Mouse (Mus musculus) R1 (cell line): ENCODE data around the gene Zmym2.

Experiments used
- DNase-seq: peaks from one replicate; pipeline ENCODE4 v3.0.0-alpha.2; 2018; ENCODE audit warnings: low read depth, low spot score

Zmym2 gene

DNA sequence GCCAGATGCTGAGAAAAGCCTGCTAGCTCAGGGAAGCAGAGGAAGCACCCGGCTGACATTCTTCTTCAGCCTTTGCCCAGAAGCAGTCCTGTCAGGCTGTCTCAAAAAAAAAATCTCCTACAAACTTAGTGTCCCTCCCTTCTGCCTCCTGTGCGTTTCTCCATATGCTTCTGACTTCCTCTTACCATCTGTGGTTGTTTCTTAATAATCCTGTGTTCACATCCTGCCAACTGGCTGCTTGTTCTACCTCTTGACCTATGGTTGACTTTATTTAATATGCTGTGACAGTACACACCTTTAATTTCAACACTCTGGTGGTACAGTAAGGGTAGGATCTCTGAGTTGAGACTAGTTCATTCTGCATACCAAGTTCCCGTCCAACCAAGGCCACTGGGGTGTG is 32.1 kb downstream of the Zmym2 start:
- no peak for DNase-seq

GRCm38 (mm10) chr14:56935481-56935880 is 49.0 kb downstream of the Zmym2 start:
- peak; percentile 27 for DNase-seq

- DNase-seq: no peak
Observed at GRCm38 (mm10) chr14:56939903-56940302, 53.5 kb downstream of the Zmym2 start.

DNA sequence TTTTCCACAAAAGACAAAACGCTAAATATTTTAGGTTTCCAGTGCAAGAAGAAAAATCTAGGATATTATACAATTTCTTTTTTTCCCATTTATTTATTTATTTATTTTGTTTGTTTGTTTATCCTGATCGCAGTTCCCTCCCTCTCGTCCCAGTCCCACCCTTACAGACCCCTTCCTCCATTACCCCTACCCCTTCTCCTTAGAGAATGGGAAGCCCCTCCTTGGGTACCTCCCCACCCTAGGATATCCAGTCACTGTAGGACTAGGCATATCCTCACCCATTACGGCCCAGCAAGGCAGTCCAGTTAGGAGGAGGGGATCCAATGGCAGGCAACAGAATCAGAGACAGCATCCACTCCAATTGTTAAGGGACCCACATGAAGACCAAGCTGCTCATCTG is 66.5 kb downstream of the Zmym2 start:
- no peak for DNase-seq

GRCm38 (mm10) chr14:56954393-56954792 is 67.9 kb downstream of the Zmym2 start:
- no peak for DNase-seq

GRCm38 (mm10) chr14:56963969-56964734 is 77.7 kb downstream of the Zmym2 start:
- DNase-seq: peak; percentile 60

DNA sequence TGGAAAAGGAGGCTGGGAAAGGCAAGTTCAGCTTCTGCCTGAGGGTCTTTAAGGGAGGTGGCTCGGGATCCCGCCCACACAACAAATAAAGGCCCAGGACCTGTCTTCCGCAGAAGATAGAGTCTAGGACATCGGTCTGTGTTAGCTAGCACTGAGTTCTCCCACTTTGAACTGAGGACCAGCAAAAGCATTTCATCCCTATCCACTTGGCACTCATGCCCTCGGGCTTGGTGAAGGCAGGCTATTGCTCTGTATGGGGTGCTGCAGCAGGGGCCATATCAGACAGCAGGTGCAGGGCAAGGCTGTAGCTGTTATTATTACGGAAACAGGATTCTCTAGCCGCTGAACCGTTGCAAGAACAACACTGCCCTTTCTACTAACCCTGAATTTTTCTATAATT is 83.2 kb downstream of the Zmym2 start:
- no peak for DNase-seq

DNA sequence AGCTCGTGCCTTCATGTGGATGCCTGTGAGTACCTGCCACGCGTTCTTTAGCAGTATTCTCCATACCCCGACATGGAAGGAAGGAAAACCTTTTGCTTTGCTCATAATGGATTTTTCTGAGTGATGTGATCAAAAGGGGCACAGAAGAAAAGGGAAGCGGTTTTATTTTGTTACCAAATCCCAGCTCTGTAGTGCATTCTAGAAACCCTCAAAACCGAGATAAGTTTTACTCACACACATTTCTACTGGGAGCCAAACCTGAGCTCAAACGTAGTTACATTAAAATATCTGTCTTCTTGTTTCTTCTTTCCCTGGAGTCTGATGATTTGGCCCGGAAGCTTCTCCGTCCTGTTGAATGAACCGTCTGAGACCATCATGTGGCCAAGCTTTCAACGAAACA is 83.7 kb downstream of the Zmym2 start:
- no peak for DNase-seq

- no peak for DNase-seq
Observed at GRCm38 (mm10) chr14:56978045-56978655, 91.7 kb downstream of the Zmym2 start.

GRCm38 (mm10) chr14:56988621-56989020 is 102.2 kb downstream of the Zmym2 start:
- DNase-seq: peak; percentile 82
